Mouse (Mus musculus): ENCODE data around the gene Spryd3.

Gene Spryd3

DNA sequence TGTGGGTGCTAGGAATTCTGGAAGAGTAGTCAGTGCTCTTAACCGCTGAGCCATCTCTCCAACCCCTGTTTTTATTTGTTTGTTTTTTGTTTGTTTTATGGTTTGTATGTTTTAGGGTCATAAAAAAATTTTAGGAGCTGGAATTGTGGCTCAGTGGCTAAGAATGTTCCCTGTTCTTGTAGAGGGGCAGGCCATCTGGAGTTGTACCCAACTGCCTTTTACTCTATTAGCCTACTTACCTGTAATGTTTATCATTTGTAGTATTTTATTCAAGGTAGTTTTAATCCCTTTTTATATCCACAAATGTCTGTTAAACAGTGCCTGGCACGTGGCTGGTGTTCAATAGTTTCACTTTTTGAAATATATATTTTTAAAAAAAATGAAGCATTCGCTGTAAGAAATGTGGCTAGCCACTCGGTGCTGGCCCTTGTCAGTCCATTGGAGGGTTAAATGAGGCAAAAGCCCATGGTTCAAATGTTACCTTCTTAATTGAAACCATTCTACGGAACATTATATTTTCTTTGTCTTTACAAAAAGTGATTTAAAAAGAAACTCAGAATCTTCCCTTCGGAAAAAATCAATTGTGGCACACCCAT, 63.0 kb downstream of the Spryd3 start:
- no peak for DNase-seq (ENCODE audit: inconsistent ontology term)

DNA sequence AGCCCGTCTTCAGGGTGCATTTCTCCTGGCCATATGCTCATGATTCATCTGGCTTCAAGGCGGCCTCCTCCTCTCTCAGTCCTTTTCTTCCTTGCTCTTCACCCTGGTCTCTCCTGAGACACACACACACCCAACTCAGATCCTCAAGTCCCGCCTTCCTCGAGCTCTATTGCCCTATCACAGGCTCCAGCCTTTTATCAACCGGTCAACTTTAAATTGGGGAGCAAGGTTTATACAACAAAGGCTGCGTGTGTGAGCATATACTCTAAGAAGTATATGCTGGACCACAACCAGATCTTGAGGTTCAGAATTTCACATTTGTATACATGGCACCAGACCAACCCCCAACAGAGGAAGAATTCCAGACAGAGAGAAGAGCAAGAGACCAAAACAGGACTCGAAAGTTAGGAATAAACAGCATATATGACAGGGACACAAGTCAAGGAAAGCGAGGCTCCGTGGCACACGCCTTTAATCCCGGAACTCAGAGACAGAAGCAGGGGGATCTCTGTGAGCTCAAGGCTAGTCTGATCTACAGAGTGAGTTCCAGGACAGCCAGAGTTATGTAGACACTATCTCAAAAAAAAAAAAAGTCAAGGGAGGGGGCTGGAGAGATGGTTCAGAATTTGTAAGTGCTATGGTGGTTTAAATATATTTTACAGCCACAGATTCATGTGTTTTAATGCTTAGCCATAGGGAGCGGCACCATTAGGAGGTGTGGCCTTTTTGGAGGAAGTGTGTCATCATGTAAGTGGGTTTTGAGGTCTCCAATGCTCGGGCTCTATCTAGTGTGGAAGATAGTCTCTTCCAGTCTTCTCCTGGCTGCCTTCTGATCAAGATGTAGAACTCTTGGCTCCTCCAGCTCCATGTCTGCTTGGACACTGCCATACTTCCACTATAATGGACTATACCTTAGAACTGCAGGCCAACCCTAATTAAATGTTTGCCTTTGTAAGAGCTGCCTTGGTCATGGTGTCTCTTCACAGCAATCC, 65.3 kb downstream of the Spryd3 start:
- no peak for DNase-seq (ENCODE audit: inconsistent ontology term)

All from Muller cell, postnatal 12 days (primary cell).